25 mouse cellular contexts compared by ENCODE assay signal in the genomic region with DNA sequence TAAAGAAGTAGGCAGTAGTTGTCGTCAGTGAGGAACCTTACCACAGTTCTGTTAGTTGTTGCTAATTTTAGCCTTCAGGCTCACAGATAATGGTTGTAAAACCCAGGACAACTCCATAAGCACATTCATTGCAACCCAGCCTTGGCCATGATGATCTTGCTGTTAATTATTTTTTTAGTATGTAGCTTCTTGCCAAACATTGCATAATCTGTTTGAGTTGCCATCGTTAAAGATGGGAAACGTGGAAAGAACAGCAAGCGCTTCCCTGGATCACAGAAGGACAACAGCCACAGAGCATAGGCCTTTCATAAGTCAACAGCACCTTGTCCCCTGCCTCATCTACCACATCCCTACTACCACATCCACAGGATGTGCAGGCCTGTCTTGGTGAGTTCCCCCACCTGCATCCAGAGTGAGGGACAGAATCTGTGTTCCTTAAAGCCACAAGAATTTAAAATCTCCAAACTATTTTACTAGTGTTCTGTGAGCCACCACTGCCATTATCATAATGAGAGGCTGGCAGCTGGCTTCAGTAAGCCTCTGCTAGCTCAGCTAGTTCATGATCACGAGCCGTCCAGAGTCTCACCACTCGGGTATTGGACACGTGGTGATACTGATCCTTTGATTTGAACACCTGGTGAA.
DNase-seq lines count a peak whose midpoint lies in the region; ATAC-seq and TF ChIP-seq lines count a peak whose summit lies in the region.
"Had no signal": no experiment of that assay in that cellular context is flagged by ENCODE, and none has a peak within 500 bp of the region (broad histone marks: within the 10 kb centered on the region; RNA-seq: fewer than 3 reads in every experiment).

No protein-coding gene starts in this region.

- no peaks in the 10 kb centered on the region for H3K79me2 ChIP-seq in liver, adult 2 months (ENCODE audit: control insufficient read depth, insufficient read depth, low read length)

- no peak for TF ChIP-seq CTCF in kidney, adult 2 months (conservative IDR thresholded peaks at IDR 0.05; ENCODE audit: insufficient read depth, insufficient read length, low read depth, low read length)
- no peak for TF ChIP-seq CTCF in liver, adult 2 months (IDR thresholded peaks at IDR 0.05; ENCODE audit: low read depth, low read length)

- H3K9ac ChIP-seq in forebrain, embryonic 12.5 days = no peak overlapping the region
- no peak overlapping the region for H3K9ac ChIP-seq in forebrain, embryonic 15.5 days (replicated peaks)
- no peak overlapping the region for H3K9ac ChIP-seq in liver, adult 2 months (ENCODE audit: low read depth, low read length)
- no peak overlapping the region for H3K9ac ChIP-seq in liver, embryonic 11.5 days (ENCODE audit: low read depth, low read length)
- H3K9ac ChIP-seq: heart, embryonic 13.5 days; hindbrain, embryonic 12.5 days had no signal

- ATAC-seq in forebrain, embryonic 12.5 days (ENCODE audit: low FRiP score) = 0 out of 2 replicates have a peak, but pooled peaks have one; percentile 2
- ATAC-seq in forebrain, embryonic 15.5 days (replicated peaks) = no peak
- no peak for ATAC-seq in liver, embryonic 11.5 days (replicated peaks; ENCODE audit: low FRiP score)
- ATAC-seq: activated CD4-positive, CD25-positive, alpha-beta regulatory T cell, adult 4 months; CD4-positive, CD25-positive, alpha-beta regulatory T cell, adult 4 months; forebrain, embryonic 16.5 days; hindbrain, postnatal 0 days had no signal

- no peak for TF ChIP-seq POLR2A in kidney, adult 2 months (IDR thresholded peaks at IDR 0.05; ENCODE audit: low read depth, low read length)
- no peak for TF ChIP-seq POLR2A in liver, adult 2 months (IDR thresholded peaks at IDR 0.05; ENCODE audit: extremely low read depth, insufficient read depth, low read length)

- H3K36me3 ChIP-seq in forebrain, embryonic 12.5 days (replicated peaks) = no peaks in the 10 kb centered on the region
- H3K36me3 ChIP-seq in forebrain, embryonic 15.5 days = no peaks in the 10 kb centered on the region
- no peaks in the 10 kb centered on the region for H3K36me3 ChIP-seq in kidney, adult 2 months (ENCODE audit: control insufficient read depth, insufficient read depth, low read length)
- no peaks in the 10 kb centered on the region for H3K36me3 ChIP-seq in liver, adult 2 months (ENCODE audit: control insufficient read depth, insufficient read depth, low read length)
- H3K36me3 ChIP-seq in liver, embryonic 11.5 days (ENCODE audit: control insufficient read depth, insufficient read depth, low read length) = no peaks in the 10 kb centered on the region
- H3K36me3 ChIP-seq: embryonic facial prominence, embryonic 10.5 days; forebrain, embryonic 10.5 days; G1E; heart, embryonic 13.5 days; hindbrain, embryonic 12.5 days had no signal

- DNase-seq in kidney, adult 2 months = peak; percentile 58
- DNase-seq in kidney, postnatal 10 days = no peak
- peak; percentile 93 for DNase-seq in liver, adult 2 months (ENCODE audit: extremely low read depth, low read depth, low spot score)
- DNase-seq in liver, embryonic 11.5 days (ENCODE audit: low spot score) = no peak
- peak; percentile 70 for DNase-seq in Muller cell, postnatal 12 days (ENCODE audit: inconsistent ontology term)
- DNase-seq in urinary bladder, postnatal 10 days (ENCODE audit: low spot score) = no peak
- DNase-seq: adrenal gland, adult 2 months; adrenal gland, postnatal 25 days; B cell, adult 2 months; cerebellum, adult 2 months; cerebellum, postnatal 10 days; gastrocnemius, adult 2 months; gastrocnemius, postnatal 25 days; heart, postnatal 36 days had no signal

- no peaks in the 10 kb centered on the region for H3K27me3 ChIP-seq in forebrain, embryonic 12.5 days
- H3K27me3 ChIP-seq in forebrain, embryonic 15.5 days = no peaks in the 10 kb centered on the region
- no peaks in the 10 kb centered on the region for H3K27me3 ChIP-seq in kidney, adult 2 months (replicated peaks; ENCODE audit: control insufficient read depth, insufficient read depth, low read length)
- H3K27me3 ChIP-seq in liver, adult 2 months (ENCODE audit: control insufficient read depth, insufficient read depth, low read length) = no peaks in the 10 kb centered on the region
- H3K27me3 ChIP-seq in liver, embryonic 11.5 days (replicated peaks; ENCODE audit: control insufficient read depth, insufficient read depth, low read length) = no peaks in the 10 kb centered on the region
- H3K27me3 ChIP-seq: heart, embryonic 13.5 days; hindbrain, embryonic 12.5 days had no signal

- H3K4me3 ChIP-seq in forebrain, embryonic 12.5 days (replicated peaks) = no peak overlapping the region
- no peak overlapping the region for H3K4me3 ChIP-seq in forebrain, embryonic 15.5 days
- no peak overlapping the region for H3K4me3 ChIP-seq in kidney, adult 2 months (ENCODE audit: insufficient read depth, low read depth, low read length)
- no peak overlapping the region for H3K4me3 ChIP-seq in liver, adult 2 months (ENCODE audit: insufficient read depth, low read depth, low read length)
- no peak overlapping the region for H3K4me3 ChIP-seq in liver, embryonic 11.5 days (ENCODE audit: low read depth, low read length)
- H3K4me3 ChIP-seq: embryonic facial prominence, embryonic 10.5 days; forebrain, embryonic 10.5 days; gastrocnemius, adult 2 months; heart, embryonic 13.5 days; hindbrain, embryonic 12.5 days had no signal

- H3K4me1 ChIP-seq in forebrain, embryonic 12.5 days = peaks cover 12% of the 10 kb centered on the region
- H3K4me1 ChIP-seq in forebrain, embryonic 15.5 days = peaks cover 11% of the 10 kb centered on the region; the same call in 1 of the 2 replicates
- H3K4me1 ChIP-seq in kidney, adult 2 months (ENCODE audit: control insufficient read depth, insufficient read depth, low read length) = no peaks in the 10 kb centered on the region
- peaks cover 8% of the 10 kb centered on the region for H3K4me1 ChIP-seq in liver, adult 2 months (ENCODE audit: control insufficient read depth, insufficient read depth, low read length)
- no peaks in the 10 kb centered on the region for H3K4me1 ChIP-seq in liver, embryonic 11.5 days (replicated peaks; ENCODE audit: control insufficient read depth, insufficient read depth, low read length)

- no peak overlapping the region for H3K4me2 ChIP-seq in forebrain, embryonic 12.5 days
- H3K4me2 ChIP-seq in forebrain, embryonic 15.5 days (replicated peaks) = no peak overlapping the region
- H3K4me2 ChIP-seq in liver, embryonic 11.5 days = no peak overlapping the region
- H3K4me2 ChIP-seq: heart, embryonic 13.5 days; hindbrain, embryonic 12.5 days had no signal

- no peak overlapping the region for H3K27ac ChIP-seq in forebrain, embryonic 12.5 days
- H3K27ac ChIP-seq in forebrain, embryonic 15.5 days (replicated peaks) = no peak overlapping the region
- no peak overlapping the region for H3K27ac ChIP-seq in kidney, adult 2 months (ENCODE audit: insufficient read depth, low read depth, low read length)
- H3K27ac ChIP-seq in liver, adult 2 months (replicated peaks; ENCODE audit: insufficient read depth, low read depth, low read length) = no peak overlapping the region; the same call in 1 of the 2 replicates
- no peak overlapping the region for H3K27ac ChIP-seq in liver, embryonic 11.5 days (ENCODE audit: low read depth, low read length)
- H3K27ac ChIP-seq: embryonic facial prominence, embryonic 10.5 days; forebrain, embryonic 10.5 days; gastrocnemius, adult 2 months; heart, embryonic 13.5 days; hindbrain, embryonic 12.5 days; hindbrain, postnatal 0 days had no signal

- WGBS in forebrain, embryonic 12.5 days = 61% methylated on average over 8 of the region's 8 CpGs
- WGBS in forebrain, embryonic 15.5 days = 51% methylated on average over 8 of the region's 8 CpGs
- 71% methylated on average over 8 of the region's 8 CpGs for WGBS in kidney, adult 2 months
- WGBS in liver, adult 2 months = 48% methylated on average over 8 of the region's 8 CpGs
- WGBS in liver, embryonic 11.5 days = 85% methylated on average over 8 of the region's 8 CpGs

- no peaks in the 10 kb centered on the region for H3K9me3 ChIP-seq in forebrain, embryonic 12.5 days
- no peaks in the 10 kb centered on the region for H3K9me3 ChIP-seq in forebrain, embryonic 15.5 days
- no peaks in the 10 kb centered on the region for H3K9me3 ChIP-seq in liver, embryonic 11.5 days (ENCODE audit: control insufficient read depth, low read length)
- H3K9me3 ChIP-seq: embryonic facial prominence, embryonic 10.5 days; forebrain, embryonic 10.5 days; heart, embryonic 13.5 days; hindbrain, embryonic 12.5 days had no signal

Comparison
In these comparisons a context has a peak if more than half of its experiments do, and no peak if none do; other contexts are left out.
1. DNase-seq: peak in kidney, adult 2 months (single experiment), liver, adult 2 months (single experiment) and Muller cell, postnatal 12 days (single experiment); none in kidney, postnatal 10 days (single experiment), liver, embryonic 11.5 days (single experiment) and urinary bladder, postnatal 10 days (single experiment).